Mouse (Mus musculus) gastrocnemius, adult 18-20 months (tissue): ENCODE measurements at regions not wholly inside any gene's neighbourhood (a gene's known extent, or its start where the extent isn't known, plus 50 kb on each side); places are given as distances from the start of the nearest gene placed in this dataset.

Source experiments
- DNase-seq: peaks from one replicate; pipeline ENCODE4 v3.0.0; 2021; ENCODE audit warnings: low spot score

DNA sequence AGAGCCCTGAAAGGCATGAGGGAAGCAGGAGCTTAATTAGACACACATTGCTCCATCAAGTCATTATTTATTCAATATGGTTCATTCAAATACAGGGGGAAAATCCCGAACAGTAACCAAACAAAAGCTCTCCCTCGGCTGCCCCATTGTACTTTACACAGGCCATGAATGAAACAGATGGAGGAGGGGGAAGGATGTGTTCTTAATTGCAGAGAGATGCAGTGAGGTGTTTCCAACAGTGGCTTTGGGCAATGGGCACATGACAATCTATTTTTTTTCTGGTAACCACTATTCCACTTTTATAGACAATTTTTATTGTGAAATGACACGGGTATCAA, 578.6 kb upstream of the Gm26657 start:
- no peak for DNase-seq

- DNase-seq, result no peak
Observed at GRCm38 (mm10) chr4:56160551-56161256, 579.2 kb upstream of the Gm26657 start.

DNA sequence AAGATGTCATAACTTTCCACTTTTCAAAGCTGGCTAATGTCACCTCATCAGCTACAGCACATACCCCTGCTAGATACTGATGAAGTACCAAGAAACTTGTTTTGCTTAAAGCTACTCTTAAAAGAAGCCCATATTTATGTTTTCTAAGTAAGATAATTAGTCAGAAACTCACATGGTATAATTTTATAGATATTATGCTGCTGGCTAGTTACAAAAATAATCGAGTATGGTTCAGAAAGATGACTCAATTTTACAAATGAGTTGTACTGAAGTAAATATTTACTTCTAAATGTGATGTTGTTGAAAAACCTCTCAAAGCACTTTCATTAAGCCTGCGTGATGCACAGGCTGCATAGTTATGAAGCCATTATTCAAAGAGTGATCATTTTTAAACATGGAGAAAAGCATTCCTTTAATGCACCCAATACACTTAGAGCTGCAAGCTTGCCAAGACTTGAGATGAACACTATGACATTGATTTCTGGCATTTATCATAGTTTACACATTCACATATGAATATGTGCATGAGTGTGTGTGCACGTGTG, 582.3 kb upstream of the Gm26657 start:
- DNase-seq, result no peak

- peak; percentile 40 for DNase-seq
Observed at GRCm38 (mm10) chr4:56150716-56151115, 589.2 kb upstream of the Gm26657 start.

GRCm38 (mm10) chr4:56143827-56144226, 596.0 kb upstream of the Gm26657 start:
- DNase-seq, result no peak

GRCm38 (mm10) chr4:56136837-56137236, 603.0 kb upstream of the Gm26657 start:
- DNase-seq, result no peak

- no peak for DNase-seq
Observed at GRCm38 (mm10) chr4:56134350-56134749, 602.1 kb upstream of the Klf4 start.

DNA sequence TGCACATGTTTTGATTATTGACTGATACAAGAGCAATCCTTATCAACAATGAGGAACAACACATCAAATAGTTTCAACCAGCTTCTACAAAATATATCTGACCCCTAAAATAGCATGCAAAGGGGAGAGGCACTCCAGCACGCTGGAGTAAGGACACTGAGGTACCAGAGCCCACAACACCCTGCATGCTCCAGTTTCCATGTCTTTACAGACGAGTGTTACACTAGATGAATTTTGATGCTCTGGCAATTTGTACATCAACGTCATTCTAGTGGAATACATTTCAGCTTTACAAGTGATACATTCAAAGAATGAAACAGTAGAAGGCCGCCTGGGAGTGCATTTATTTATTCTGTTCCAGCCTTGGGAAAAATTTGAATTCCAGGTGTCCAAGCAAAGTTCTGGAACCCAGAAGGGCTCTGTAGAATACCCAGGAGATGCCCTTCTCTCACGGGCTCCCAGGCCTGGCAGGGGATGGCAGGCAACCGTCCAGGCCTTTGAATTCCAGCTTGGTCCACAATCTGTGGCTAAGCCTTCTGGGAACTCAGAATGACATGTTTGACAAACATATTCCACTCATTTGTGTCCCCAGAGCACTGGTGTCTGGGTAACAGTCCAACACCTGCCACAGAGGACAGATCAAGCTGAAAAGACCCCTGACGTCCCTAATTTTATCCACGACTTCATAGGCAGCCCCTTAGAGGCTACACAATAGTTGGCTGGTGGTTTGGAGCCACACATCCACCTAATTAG, 595.6 kb upstream of the Klf4 start:
- no peak for DNase-seq

DNA sequence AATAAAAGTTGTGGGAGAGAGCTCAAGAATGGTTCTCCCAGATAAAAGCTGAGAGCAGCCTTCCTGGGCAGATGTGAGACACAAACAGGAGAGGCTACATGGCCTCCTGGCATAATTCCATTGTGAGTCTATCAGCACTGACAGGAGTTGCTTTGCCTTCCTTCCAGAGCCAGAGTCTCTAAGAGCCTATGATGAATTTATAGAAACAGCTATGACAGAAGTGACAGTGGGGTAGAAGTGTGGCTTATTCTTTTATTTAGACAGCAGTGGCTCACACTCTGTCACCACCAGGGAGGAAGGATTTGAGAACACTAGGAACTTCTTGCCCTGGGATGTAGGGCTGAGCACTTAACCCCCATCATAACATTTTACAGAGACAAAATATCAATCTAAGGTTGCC, 592.2 kb upstream of the Klf4 start:
- no peak for DNase-seq

- DNase-seq, result no peak
Observed at GRCm38 (mm10) chr4:56122198-56122597, 589.9 kb upstream of the Klf4 start.

- no peak for DNase-seq
Observed at GRCm38 (mm10) chr4:56121664-56122063, 589.4 kb upstream of the Klf4 start.

DNA sequence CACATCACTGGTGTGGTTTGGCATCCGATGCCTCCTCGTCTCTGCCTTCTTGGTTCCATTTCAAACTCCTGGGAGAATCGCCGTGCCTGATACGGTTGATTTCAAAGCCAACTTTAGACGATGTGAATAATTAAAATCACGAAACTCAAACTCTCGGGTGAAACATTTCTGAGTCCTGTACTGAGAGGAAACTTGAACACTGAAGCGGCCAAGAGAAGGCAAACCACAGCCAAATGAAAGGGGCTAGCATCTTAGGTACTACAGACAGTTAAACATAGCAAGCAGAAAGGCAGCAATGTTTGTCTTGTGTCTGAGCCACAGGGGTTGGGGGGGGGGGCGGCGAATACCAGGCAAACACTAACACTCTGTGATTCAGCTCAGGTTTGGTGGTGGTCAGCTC, 588.1 kb upstream of the Klf4 start:
- no peak for DNase-seq

DNA sequence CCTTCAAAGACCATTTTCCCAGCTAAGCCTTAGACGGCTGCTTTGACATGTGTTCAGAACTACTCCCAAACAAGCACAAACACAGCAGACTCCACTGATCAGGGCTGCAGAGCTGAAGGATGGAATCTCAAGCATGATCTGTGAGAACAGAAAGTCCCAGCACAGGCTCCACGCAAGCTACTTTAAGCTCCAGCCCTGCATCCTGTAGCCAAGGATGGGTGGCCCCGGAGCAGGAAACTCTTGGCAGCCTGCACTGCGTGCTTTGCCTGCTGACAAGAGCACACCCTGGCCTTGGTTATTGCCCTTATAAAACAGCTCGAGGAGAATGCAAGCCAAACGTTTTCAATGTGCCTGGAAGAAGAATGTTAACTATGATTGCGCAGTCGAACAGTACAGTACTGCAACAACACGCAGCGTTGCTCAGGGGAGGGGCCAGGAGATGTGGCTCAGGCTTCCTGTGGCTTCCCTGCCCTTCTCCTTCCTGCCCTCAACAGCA, 581.5 kb upstream of the Klf4 start:
- DNase-seq, result peak; percentile 93

- DNase-seq, result peak; percentile 52
Observed at GRCm38 (mm10) chr4:56112931-56113700, 580.9 kb upstream of the Klf4 start.

- DNase-seq, result no peak
Observed at GRCm38 (mm10) chr4:56106962-56107361, 574.7 kb upstream of the Klf4 start.

DNA sequence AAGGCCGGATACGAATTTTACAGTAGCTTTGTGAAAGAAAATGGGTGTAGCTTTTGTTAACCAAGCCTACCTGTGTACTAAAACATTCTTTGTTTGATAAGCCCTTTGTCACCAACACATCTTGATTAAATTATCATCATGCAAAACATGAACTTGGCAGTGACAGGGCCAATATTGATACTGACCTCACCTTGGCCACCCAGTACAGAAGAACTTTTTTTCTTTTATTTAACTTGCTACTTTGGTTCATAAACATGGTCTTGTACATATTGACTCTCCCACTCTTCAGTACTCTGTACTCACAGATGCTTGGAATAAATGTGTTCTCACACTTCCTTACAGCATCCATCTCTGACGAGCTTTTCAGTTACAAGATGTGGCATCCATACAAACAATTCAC, 570.0 kb upstream of the Klf4 start:
- no peak for DNase-seq

GRCm38 (mm10) chr4:56090796-56091195, 558.5 kb upstream of the Klf4 start:
- DNase-seq, result peak; percentile 51

- no peak for DNase-seq
Observed at GRCm38 (mm10) chr4:56088701-56089100, 556.4 kb upstream of the Klf4 start.

- no peak for DNase-seq
Observed at GRCm38 (mm10) chr4:56086306-56086705, 554.0 kb upstream of the Klf4 start.

DNA sequence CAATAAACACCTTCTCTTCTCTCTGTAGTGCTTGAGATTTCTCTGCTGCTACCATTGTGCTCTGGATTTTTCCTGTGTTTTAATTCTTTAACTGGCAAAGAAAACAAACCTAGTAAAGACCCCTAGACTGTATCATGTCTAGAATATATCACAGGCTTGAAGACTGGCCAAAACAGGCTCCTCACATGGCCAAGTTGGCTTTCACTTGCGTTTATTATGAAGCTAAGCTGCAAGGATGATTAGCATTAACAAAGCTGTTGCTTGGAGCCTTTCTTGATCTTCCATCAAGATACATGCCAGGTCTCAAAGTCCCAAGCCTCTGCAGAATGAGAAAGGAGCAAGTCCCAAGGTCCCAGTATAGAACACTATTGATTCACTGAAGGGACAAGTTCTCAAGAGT, 551.9 kb upstream of the Klf4 start:
- DNase-seq, result no peak

DNA sequence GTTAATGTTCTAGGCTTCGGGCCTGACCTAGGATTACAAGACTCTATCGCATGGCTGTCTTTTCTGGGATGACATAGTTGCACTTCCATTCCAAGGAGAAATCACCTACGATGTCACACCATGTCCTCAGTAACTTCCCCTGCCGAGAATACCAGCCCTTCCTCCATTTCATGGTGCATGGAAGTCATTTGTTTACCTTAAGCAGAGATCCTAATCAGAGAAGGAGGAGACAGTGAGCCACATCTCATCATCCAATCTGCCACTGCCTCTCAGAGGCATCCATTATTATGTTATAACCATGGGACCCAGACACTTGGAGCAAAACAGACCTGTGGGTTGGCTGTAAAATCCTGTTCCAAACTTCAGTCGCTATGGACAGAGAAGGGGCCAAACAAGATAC, 550.1 kb upstream of the Klf4 start:
- no peak for DNase-seq

GRCm38 (mm10) chr4:56080960-56081359, 548.7 kb upstream of the Klf4 start:
- no peak for DNase-seq
